Mouse (Mus musculus): Measurements from ENCODE around the gene Lta. TPM values are rescaled to one million over a fixed set of nuclear protein-coding genes. Genes with fewer than 3 reads are reported as not detected.
A peak's percentile ranks its signal among the peaks of the same experiment; 100 is the strongest.

Gene Lta
- polyA plus RNA-seq, 1 experiment from 2014 or later: 0.28 TPM

- Histone ChIP-seq H3K4me3 (ENCODE audit: low read depth, low read length) (no peak within 1 kb of the TSS), H3K36me3 (ENCODE audit: control insufficient read depth, insufficient read depth, low read length) (peaks cover 10% of the 10 kb centered on the region), H3K9me3 (ENCODE audit: control insufficient read depth, low read length) (no peaks in the 10 kb centered on the region), H3K27me3 (ENCODE audit: control insufficient read depth, insufficient read depth, low read length) (no peaks in the 10 kb centered on the region), H3K4me1 (ENCODE audit: control insufficient read depth, insufficient read depth, low read length) (no peaks in the 10 kb centered on the region), H3K27ac (ENCODE audit: low read depth, low read length) (no peak within 1 kb of the TSS), H3K4me2 (ENCODE audit: low read depth) (no peak within 1 kb of the TSS), H3K9ac (ENCODE audit: low read length) (no peak within 1 kb of the TSS)
- ATAC-seq (ENCODE audit: insufficient read depth, low FRiP score, low TSS enrichment) (no peak), DNase-seq (ENCODE audit: low spot score) (no peak)
- WGBS: 86% methylated on average over 28 of the region's 28 CpGs
These were observed 15.2 kb upstream of the Lta start, which contains the start of gene Gm16181 for GRCm38 (mm10) chr17:35220156-35220952. Gene Gm16181 (plus strand): TSS chr17:35220834.

GRCm38 (mm10) chr17:35219601-35220041 is 14.5 kb upstream of the Lta start:
- Histone ChIP-seq H3K27ac (ENCODE audit: low read depth, low read length) (no peak overlapping the region), H3K9me3 (ENCODE audit: control insufficient read depth, low read length) (no peaks in the 10 kb centered on the region), H3K36me3 (ENCODE audit: control insufficient read depth, insufficient read depth, low read length) (peaks cover 8% of the 10 kb centered on the region), H3K4me1 (ENCODE audit: control insufficient read depth, insufficient read depth, low read length) (no peaks in the 10 kb centered on the region), H3K4me2 (ENCODE audit: low read depth) (no peak overlapping the region), H3K27me3 (ENCODE audit: control insufficient read depth, insufficient read depth, low read length) (no peaks in the 10 kb centered on the region), H3K9ac (ENCODE audit: low read length) (no peak overlapping the region), H3K4me3 (ENCODE audit: low read depth, low read length) (no peak overlapping the region)
- DNase-seq (ENCODE audit: low spot score): no peak
- no peak for ATAC-seq (ENCODE audit: insufficient read depth, low FRiP score, low TSS enrichment)
- WGBS: 86% methylated on average over 6 of the region's 6 CpGs

GRCm38 (mm10) chr17:35218516-35219193 is 13.5 kb upstream of the Lta start:
- H3K27ac ChIP-seq (ENCODE audit: low read depth, low read length): no peak overlapping the region
- no peaks in the 10 kb centered on the region for H3K4me1 ChIP-seq (ENCODE audit: control insufficient read depth, insufficient read depth, low read length)
- no peak overlapping the region for H3K4me3 ChIP-seq (ENCODE audit: low read depth, low read length)
- no peaks in the 10 kb centered on the region for H3K9me3 ChIP-seq (ENCODE audit: control insufficient read depth, low read length)
- WGBS: 82% methylated on average over 18 of the region's 18 CpGs
- no peaks in the 10 kb centered on the region for H3K27me3 ChIP-seq (ENCODE audit: control insufficient read depth, insufficient read depth, low read length)
- ATAC-seq (ENCODE audit: insufficient read depth, low FRiP score, low TSS enrichment) (no peak), DNase-seq (ENCODE audit: low spot score) (no peak)
- H3K36me3 ChIP-seq (ENCODE audit: control insufficient read depth, insufficient read depth, low read length): peaks cover 8% of the 10 kb centered on the region
- H3K9ac ChIP-seq (ENCODE audit: low read length): no peak overlapping the region
- H3K4me2 ChIP-seq (ENCODE audit: low read depth): no peak overlapping the region

GRCm38 (mm10) chr17:35213071-35213470 is 7.9 kb upstream of the Lta start:
- Histone ChIP-seq H3K36me3 (ENCODE audit: control insufficient read depth, insufficient read depth, low read length) (no peaks in the 10 kb centered on the region), H3K4me1 (ENCODE audit: control insufficient read depth, insufficient read depth, low read length) (no peaks in the 10 kb centered on the region), H3K4me2 (ENCODE audit: low read depth) (no peak overlapping the region), H3K4me3 (ENCODE audit: low read depth, low read length) (no peak overlapping the region), H3K27me3 (ENCODE audit: control insufficient read depth, insufficient read depth, low read length) (no peaks in the 10 kb centered on the region), H3K9ac (ENCODE audit: low read length) (no peak overlapping the region), H3K27ac (ENCODE audit: low read depth, low read length) (no peak overlapping the region), H3K9me3 (ENCODE audit: control insufficient read depth, low read length) (no peaks in the 10 kb centered on the region)
- WGBS: 91% methylated on average over 5 of the region's 5 CpGs
- ATAC-seq (ENCODE audit: insufficient read depth, low FRiP score, low TSS enrichment) (no peak), DNase-seq (ENCODE audit: low spot score) (no peak)

GRCm38 (mm10) chr17:35210593-35210992 is 5.4 kb upstream of the Lta start:
- Histone ChIP-seq H3K4me3 (ENCODE audit: low read depth, low read length) (no peak overlapping the region), H3K36me3 (ENCODE audit: control insufficient read depth, insufficient read depth, low read length) (no peaks in the 10 kb centered on the region), H3K9me3 (ENCODE audit: control insufficient read depth, low read length) (no peaks in the 10 kb centered on the region), H3K27ac (ENCODE audit: low read depth, low read length) (no peak overlapping the region), H3K4me2 (ENCODE audit: low read depth) (no peak overlapping the region), H3K9ac (ENCODE audit: low read length) (no peak overlapping the region), H3K4me1 (ENCODE audit: control insufficient read depth, insufficient read depth, low read length) (no peaks in the 10 kb centered on the region), H3K27me3 (ENCODE audit: control insufficient read depth, insufficient read depth, low read length) (no peaks in the 10 kb centered on the region)
- WGBS: 83% methylated on average over 3 of the region's 3 CpGs
- ATAC-seq (ENCODE audit: insufficient read depth, low FRiP score, low TSS enrichment): no peak
- DNase-seq (ENCODE audit: low spot score): no peak

GRCm38 (mm10) chr17:35209785-35210535 is 4.8 kb upstream of the Lta start:
- WGBS: 76% methylated on average over 12 of the region's 12 CpGs
- no peak for DNase-seq (ENCODE audit: low spot score)

GRCm38 (mm10) chr17:35205380-35205769 is 224 bp upstream of the Lta start:
- ATAC-seq (ENCODE audit: insufficient read depth, low FRiP score, low TSS enrichment) (no peak), DNase-seq (ENCODE audit: low spot score) (no peak)
- 55% methylated on average over 10 of the region's 10 CpGs for WGBS
- Histone ChIP-seq H3K36me3 (ENCODE audit: control insufficient read depth, insufficient read depth, low read length) (no peaks in the 10 kb centered on the region), H3K27ac (ENCODE audit: low read depth, low read length) (no peak overlapping the region), H3K9me3 (ENCODE audit: control insufficient read depth, low read length) (no peaks in the 10 kb centered on the region), H3K4me1 (ENCODE audit: control insufficient read depth, insufficient read depth, low read length) (no peaks in the 10 kb centered on the region), H3K27me3 (ENCODE audit: control insufficient read depth, insufficient read depth, low read length) (peaks cover 4% of the 10 kb centered on the region; the same call in 1 of the 2 replicates), H3K4me3 (ENCODE audit: low read depth, low read length) (no peak overlapping the region), H3K4me2 (ENCODE audit: low read depth) (no peak overlapping the region), H3K9ac (ENCODE audit: low read length) (0 out of 2 replicates have a peak overlapping the region, but pooled peaks have one; percentile 26)

More at GRCm38 (mm10) chr17:35209785-35210535, 4.8 kb upstream of the Lta start:
- Histone ChIP-seq H3K36me3 (ENCODE audit: control insufficient read depth, insufficient read depth, low read length) (no peaks in the 10 kb centered on the region), H3K9ac (ENCODE audit: low read length) (no peak overlapping the region), H3K27ac (ENCODE audit: low read depth, low read length) (no peak overlapping the region), H3K4me3 (ENCODE audit: low read depth, low read length) (no peak overlapping the region), H3K4me1 (ENCODE audit: control insufficient read depth, insufficient read depth, low read length) (no peaks in the 10 kb centered on the region), H3K4me2 (ENCODE audit: low read depth) (no peak overlapping the region), H3K9me3 (ENCODE audit: control insufficient read depth, low read length) (no peaks in the 10 kb centered on the region), H3K27me3 (ENCODE audit: control insufficient read depth, insufficient read depth, low read length) (peaks cover 4% of the 10 kb centered on the region; the same call in 1 of the 2 replicates)
- ATAC-seq (ENCODE audit: insufficient read depth, low FRiP score, low TSS enrichment): no peak

GRCm38 (mm10) chr17:35202442-35202841 is 2.7 kb downstream of the Lta start:
- no peak overlapping the region for H3K4me3 ChIP-seq (ENCODE audit: low read depth, low read length)
- H3K4me2 ChIP-seq (ENCODE audit: low read depth): no peak overlapping the region
- H3K4me1 ChIP-seq (ENCODE audit: control insufficient read depth, insufficient read depth, low read length): no peaks in the 10 kb centered on the region
- no peaks in the 10 kb centered on the region for H3K36me3 ChIP-seq (ENCODE audit: control insufficient read depth, insufficient read depth, low read length)
- no peak for DNase-seq (ENCODE audit: low spot score)
- H3K9ac ChIP-seq (ENCODE audit: low read length): no peak overlapping the region
- WGBS: 80% methylated on average over 4 of the region's 4 CpGs
- H3K27me3 ChIP-seq (ENCODE audit: control insufficient read depth, insufficient read depth, low read length): peaks cover 7% of the 10 kb centered on the region; the same call in 1 of the 2 replicates
- H3K27ac ChIP-seq (ENCODE audit: low read depth, low read length): no peak overlapping the region
- no peaks in the 10 kb centered on the region for H3K9me3 ChIP-seq (ENCODE audit: control insufficient read depth, low read length)
- no peak for ATAC-seq (ENCODE audit: insufficient read depth, low FRiP score, low TSS enrichment)
